Mouse (Mus musculus) hindbrain, embryonic 13.5 days (tissue): ENCODE measurements at regions not wholly inside any gene's neighbourhood (a gene's known extent, or its start where the extent isn't known, plus 50 kb on each side); places are given as distances from the start of the nearest gene placed in this dataset.

Experiments used
- ATAC-seq: fragments of 200-750 bp; cut with Nextera tagmentation; 2 replicates; pipeline ENCODE4 v1.8.0; 2017; ENCODE audit warnings: moderate TSS enrichment; ENCODE audit not compliant: low FRiP score
- H3K27ac ChIP-seq: fragments of 300-500 bp; sonication (generic); 2 replicates; pipeline ENCODE4 v1.5.1; 2015; ENCODE audit warnings: inconsistent platforms, mild to moderate bottlenecking, moderate library complexity
- H3K27me3 ChIP-seq: fragments of 300-500 bp; sonication (generic); 2 replicates; pipeline ENCODE4 v1.6.1; 2015; ENCODE audit warnings: mild to moderate bottlenecking, inconsistent platforms
- H3K36me3 ChIP-seq: fragments of 300-500 bp; sonication (generic); 2 replicates; pipeline ENCODE4 v1.6.1; 2015; ENCODE audit warnings: mild to moderate bottlenecking, inconsistent platforms
- H3K4me1 ChIP-seq: fragments of 300-500 bp; sonication (generic); replicated peaks from 2 replicates; pipeline ENCODE4 v1.6.1; 2015; ENCODE audit warnings: inconsistent platforms
- H3K4me2 ChIP-seq: fragments of 300-500 bp; sonication (generic); 2 replicates; pipeline ENCODE4 v1.6.1; 2015; ENCODE audit warnings: inconsistent platforms, mild to moderate bottlenecking, moderate library complexity
- H3K4me3 ChIP-seq: fragments of 300-500 bp; sonication (generic); 2 replicates; pipeline ENCODE4 v1.5.1; 2015; ENCODE audit warnings: mild to moderate bottlenecking, inconsistent platforms
- H3K9ac ChIP-seq: fragments of 300-500 bp; sonication (generic); 2 replicates; pipeline ENCODE4 v1.6.1; 2015; ENCODE audit warnings: mild to moderate bottlenecking, inconsistent platforms
- H3K9me3 ChIP-seq: fragments of 300-500 bp; sonication (generic); 2 replicates; pipeline ENCODE4 v1.6.1; 2016; ENCODE audit warnings: inconsistent platforms
- WGBS: fragments of 180-500 bp; shearing (Covaris S2); methylation state at CpG from one replicate; pipeline ENCODE4 v1.1.7; 2015; 5-methylcytosine and 5-hydroxymethylcytosine counted together

DNA sequence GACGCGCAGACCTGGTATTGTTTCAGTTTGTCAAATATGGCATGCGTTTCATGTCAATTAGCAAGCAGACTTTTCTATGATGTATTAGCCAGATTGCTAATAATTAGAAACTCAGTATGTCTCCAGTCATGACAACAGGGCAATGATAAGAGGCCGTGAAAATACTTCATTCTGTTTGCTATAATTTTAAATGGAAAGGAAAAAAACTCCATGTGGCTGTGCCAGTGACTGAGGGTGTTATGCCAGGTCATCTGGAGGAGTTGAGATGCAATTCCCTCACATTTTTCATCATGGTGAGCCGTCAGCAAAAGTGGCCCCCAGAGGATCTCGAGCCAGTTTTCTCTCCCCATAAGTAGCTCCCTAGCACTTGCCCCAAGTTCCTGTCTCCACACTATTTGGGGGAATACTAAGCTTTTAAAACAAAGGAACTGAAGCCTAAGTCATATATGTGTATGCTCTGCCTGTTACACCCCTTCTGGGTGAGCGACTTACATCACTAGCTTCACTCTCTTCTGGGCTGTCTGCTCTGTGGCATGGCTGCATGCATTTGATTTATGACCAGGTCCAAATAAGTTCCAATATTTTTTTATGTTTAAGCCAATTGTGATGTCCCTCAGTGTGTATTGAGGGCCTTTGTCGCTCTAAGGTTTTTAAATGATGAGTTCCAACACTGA lies 681.4 kb downstream of the Utrn start:
- Histone ChIP-seq H3K27ac (peak overlapping the region; percentile 32), H3K4me1 (peaks cover 15% of the 10 kb centered on the region; the same call in 1 of the 2 replicates), H3K27me3 (no peaks in the 10 kb centered on the region), H3K36me3 (no peaks in the 10 kb centered on the region), H3K4me2 (peak overlapping the region; percentile 36), H3K4me3 (no peak overlapping the region), H3K9ac (no peak overlapping the region; the same call in 1 of the 2 replicates), H3K9me3 (no peaks in the 10 kb centered on the region)
- WGBS, result 58% methylated on average over 8 of the region's 8 CpGs
- peak; percentile 60; the same call in 1 of the 2 replicates for ATAC-seq

DNA sequence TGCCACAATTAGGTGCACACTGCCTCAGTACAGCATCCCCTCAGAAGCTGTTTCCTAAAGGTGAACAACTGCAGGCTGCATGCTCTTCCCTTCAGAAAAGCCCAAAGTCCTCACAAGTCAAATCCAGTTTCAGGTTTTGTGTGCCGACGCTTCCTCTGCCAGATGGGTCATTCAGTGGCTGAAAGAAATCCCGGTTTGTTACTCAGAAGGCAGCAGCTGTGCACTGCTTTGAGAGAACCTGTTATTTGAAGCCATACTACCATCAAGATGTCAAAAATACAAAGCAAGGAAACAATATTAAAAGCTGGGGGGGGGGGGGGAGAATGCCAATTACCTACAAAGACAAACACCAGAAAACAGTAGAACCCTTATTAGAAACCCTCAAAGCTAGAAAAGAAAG lies 678.7 kb downstream of the Utrn start:
- peaks cover 15% of the 10 kb centered on the region; the same call in 1 of the 2 replicates for H3K4me1 ChIP-seq
- no peaks in the 10 kb centered on the region for H3K27me3 ChIP-seq
- no peak overlapping the region for H3K4me3 ChIP-seq
- 53% methylated on average over 3 of the region's 3 CpGs for WGBS
- no peak for ATAC-seq
- no peaks in the 10 kb centered on the region for H3K36me3 ChIP-seq
- H3K9me3 ChIP-seq, result no peaks in the 10 kb centered on the region
- no peak overlapping the region for H3K9ac ChIP-seq
- H3K27ac ChIP-seq, result no peak overlapping the region
- no peak overlapping the region for H3K4me2 ChIP-seq

DNA sequence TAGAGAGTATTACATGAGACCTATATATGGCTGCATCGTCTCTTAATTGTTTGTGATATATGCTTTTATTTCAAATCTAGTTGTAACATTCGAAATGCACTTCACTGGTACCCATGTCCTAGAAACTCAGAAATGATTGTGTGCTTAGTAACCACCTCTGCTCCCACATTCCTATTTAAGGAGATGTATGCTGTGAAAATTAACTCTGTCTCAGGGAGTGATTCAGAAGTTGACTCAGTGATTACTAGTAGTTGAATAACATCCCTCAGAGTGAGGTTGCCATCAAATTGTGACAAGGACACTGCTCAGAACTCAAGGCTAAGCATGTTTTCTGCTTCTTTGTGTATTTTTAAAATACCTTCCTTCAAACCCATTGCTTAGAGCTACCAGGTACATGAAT lies 661.9 kb downstream of the Utrn start:
- Histone ChIP-seq H3K36me3 (no peaks in the 10 kb centered on the region), H3K4me1 (no peaks in the 10 kb centered on the region), H3K4me3 (no peak overlapping the region), H3K9me3 (no peaks in the 10 kb centered on the region), H3K9ac (no peak overlapping the region), H3K4me2 (no peak overlapping the region), H3K27ac (no peak overlapping the region), H3K27me3 (no peaks in the 10 kb centered on the region)
- WGBS, result 86% methylated on average over 2 of the region's 2 CpGs
- no peak for ATAC-seq

DNA sequence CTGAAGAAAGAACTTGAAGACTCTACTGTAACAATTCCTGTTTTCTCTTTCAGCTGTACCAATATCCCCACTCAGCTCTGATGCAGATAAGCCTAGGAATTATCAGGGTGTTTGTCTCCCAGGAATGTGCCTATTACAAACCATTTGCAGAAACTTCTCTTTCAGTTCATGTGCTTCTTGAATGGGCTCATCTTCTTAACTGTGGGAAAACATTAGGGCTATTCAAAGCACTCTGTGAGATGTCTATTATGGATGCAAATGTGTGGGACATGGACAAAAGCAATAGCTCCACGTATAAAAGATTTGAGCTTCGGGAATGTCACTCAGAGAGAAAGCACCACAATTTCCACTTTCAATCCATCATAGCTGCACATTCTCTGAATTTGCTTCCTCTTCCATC lies 659.0 kb downstream of the Utrn start:
- Histone ChIP-seq H3K27ac (no peak overlapping the region), H3K27me3 (no peaks in the 10 kb centered on the region), H3K36me3 (no peaks in the 10 kb centered on the region), H3K9me3 (no peaks in the 10 kb centered on the region), H3K4me2 (no peak overlapping the region), H3K9ac (no peak overlapping the region), H3K4me3 (no peak overlapping the region), H3K4me1 (no peaks in the 10 kb centered on the region)
- no peak for ATAC-seq
- 24% methylated on average over 2 of the region's 2 CpGs for WGBS

DNA sequence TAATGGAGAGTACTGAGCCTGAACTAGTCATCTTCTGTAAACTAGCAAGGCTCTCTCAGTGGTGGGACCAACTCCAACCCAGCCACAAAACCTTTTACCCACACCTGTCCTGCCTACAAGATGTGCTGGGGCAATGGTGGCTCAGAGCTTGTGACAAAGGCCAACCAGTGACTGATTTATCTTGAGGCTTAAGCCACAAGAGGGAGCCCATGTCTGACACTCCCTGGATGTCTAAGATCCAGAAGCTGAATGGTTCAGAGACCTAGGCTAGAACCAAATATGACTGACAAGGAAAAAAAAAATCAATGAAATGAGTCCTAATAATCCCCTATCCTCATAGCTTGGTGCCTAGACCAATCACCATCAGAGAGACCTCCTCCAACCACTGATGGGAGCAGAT lies 650.3 kb downstream of the Utrn start:
- no peak for ATAC-seq
- Histone ChIP-seq H3K36me3 (no peaks in the 10 kb centered on the region), H3K4me1 (no peaks in the 10 kb centered on the region), H3K9ac (no peak overlapping the region), H3K27me3 (no peaks in the 10 kb centered on the region), H3K4me2 (no peak overlapping the region), H3K9me3 (no peaks in the 10 kb centered on the region), H3K27ac (no peak overlapping the region), H3K4me3 (no peak overlapping the region)

DNA sequence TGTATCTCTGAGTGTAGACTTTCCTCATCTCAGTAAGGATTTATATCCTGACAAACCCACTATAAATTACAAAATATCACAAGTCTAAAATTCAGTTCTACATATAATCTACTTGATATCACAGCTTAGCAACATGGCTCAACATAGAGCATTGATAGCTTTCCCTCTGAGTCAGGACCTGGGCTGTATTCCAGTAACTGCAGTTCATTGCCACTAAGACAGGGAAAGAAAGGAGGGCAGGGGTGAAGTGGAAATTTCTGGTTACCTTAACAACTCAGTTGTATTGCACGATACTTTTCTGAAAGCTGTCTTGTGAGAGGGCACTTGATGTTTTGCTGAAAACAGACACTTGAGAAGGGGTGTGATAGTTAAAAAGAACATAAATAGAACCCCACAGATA lies 635.0 kb downstream of the Utrn start:
- Histone ChIP-seq H3K9ac (no peak overlapping the region), H3K4me1 (no peaks in the 10 kb centered on the region), H3K36me3 (no peaks in the 10 kb centered on the region), H3K4me2 (no peak overlapping the region), H3K27ac (no peak overlapping the region), H3K27me3 (no peaks in the 10 kb centered on the region), H3K4me3 (no peak overlapping the region), H3K9me3 (no peaks in the 10 kb centered on the region)
- WGBS, result 73% methylated on average over 1 of the region's 1 CpGs
- no peak for ATAC-seq

DNA sequence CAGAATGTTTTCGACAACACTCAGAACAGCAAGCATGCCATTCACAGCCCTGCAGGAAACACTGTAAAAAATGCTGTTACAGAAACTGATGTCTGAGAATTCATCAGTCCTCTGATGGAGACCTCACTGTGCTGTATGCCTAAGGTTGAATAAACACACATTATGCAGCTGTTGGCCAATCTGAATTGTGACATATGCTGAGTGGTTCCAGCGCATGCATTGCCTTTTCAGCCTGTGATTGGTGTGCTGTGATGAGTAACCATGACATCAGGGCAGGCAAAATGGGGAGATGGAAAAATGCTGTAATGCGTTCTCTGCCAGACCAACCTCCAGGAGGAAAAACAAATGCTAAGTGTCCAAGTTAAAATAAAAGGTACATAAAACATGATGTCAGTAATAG lies 620.3 kb downstream of the Utrn start:
- 68% methylated on average over 3 of the region's 3 CpGs for WGBS
- Histone ChIP-seq H3K4me3 (no peak overlapping the region), H3K4me1 (peaks cover 6% of the 10 kb centered on the region), H3K9ac (no peak overlapping the region), H3K9me3 (no peaks in the 10 kb centered on the region), H3K27ac (peak overlapping the region; percentile 24; the same call in 1 of the 2 replicates), H3K4me2 (no peak overlapping the region), H3K27me3 (no peaks in the 10 kb centered on the region), H3K36me3 (no peaks in the 10 kb centered on the region)
- peak; percentile 71 for ATAC-seq

DNA sequence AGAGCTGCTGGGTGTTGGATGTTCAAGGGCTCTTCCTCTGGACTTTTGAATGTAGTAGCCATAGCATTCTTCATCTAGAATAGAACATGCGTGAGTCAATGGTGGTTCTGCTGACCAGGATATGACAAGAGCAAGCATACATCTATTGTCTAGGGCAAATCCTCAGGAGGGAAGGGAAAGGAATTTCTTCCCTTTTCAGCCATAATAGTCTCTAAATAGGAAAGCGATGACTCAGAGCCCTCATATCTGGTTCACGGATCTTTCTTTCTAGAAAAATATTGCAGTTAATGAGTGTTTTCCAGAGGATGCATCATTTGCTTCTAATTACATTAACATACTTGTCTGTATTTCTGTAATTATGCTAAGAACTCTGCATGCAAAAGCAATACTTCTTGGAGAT lies 615.9 kb downstream of the Utrn start:
- WGBS, result 83% methylated on average over 3 of the region's 3 CpGs
- ATAC-seq, result no peak
- Histone ChIP-seq H3K9me3 (no peaks in the 10 kb centered on the region), H3K4me3 (no peak overlapping the region), H3K4me1 (peaks cover 6% of the 10 kb centered on the region), H3K36me3 (no peaks in the 10 kb centered on the region), H3K27ac (no peak overlapping the region), H3K4me2 (no peak overlapping the region), H3K27me3 (no peaks in the 10 kb centered on the region), H3K9ac (no peak overlapping the region)

DNA sequence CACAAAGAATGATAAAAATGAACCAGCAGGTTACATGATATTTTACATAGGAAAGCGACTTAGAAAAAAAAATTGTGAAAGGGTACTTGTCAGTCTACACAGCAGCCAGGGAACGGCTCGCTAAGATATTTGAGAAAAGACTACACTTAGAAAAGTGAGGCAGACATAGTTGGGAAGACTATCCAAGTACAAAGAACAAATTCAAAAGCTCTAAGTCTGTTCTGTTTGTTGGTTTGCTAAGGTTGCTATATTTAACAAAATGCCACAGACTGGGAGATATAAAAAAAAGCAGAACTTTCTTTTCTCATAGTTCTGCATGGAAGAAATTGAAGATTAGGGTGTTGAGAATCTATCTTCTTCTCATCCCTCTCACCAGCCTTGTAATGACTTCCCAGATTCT lies 583.5 kb downstream of the Utrn start:
- H3K4me3 ChIP-seq, result no peak overlapping the region
- H3K4me1 ChIP-seq, result no peaks in the 10 kb centered on the region
- 96% methylated on average over 3 of the region's 3 CpGs for WGBS
- H3K27ac ChIP-seq, result no peak overlapping the region
- no peak for ATAC-seq
- no peak overlapping the region for H3K4me2 ChIP-seq
- H3K36me3 ChIP-seq, result no peaks in the 10 kb centered on the region
- H3K9ac ChIP-seq, result no peak overlapping the region
- H3K27me3 ChIP-seq, result no peaks in the 10 kb centered on the region
- no peaks in the 10 kb centered on the region for H3K9me3 ChIP-seq

DNA sequence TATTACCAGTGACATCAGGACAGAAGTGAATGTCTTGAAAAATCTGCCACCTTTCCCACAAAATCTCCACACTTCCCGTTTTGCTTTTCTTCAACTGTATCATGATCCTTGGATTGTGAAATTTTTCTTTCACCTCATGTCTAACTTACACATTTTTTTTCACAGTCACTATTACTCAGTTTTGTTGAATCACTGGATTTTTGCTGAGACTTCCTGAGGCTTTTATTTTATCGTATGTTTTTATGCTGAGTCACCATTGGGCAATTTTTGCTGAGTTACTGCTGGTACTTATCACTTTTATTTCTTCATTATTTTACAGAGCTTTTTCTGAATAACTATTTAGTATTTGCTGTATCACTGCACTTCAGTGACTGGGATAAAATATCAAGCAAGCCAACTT lies 570.3 kb downstream of the Utrn start:
- 83% methylated on average over 2 of the region's 2 CpGs for WGBS
- Histone ChIP-seq H3K36me3 (no peaks in the 10 kb centered on the region), H3K4me1 (no peaks in the 10 kb centered on the region)

DNA sequence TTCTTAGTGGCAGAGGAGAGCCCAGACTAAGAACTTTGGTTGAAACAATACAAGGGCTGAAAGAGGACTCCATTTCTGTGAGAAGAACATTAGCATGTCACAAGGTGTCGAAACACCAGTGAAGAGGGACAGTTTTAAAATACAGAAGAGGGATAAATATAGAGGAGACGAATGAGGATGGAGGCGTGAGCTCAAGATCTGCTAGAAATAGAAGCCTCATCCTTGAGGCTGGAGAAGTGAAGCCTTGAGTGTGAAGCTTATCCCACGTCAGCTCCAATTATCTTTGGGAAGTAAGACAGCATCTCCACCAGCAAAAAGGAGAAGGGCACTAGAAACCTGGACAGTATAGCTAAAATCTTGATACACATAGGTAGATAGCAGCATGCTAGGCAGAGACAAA lies 566.8 kb downstream of the Utrn start:
- 81% methylated on average over 4 of the region's 4 CpGs for WGBS
- Histone ChIP-seq H3K4me1 (no peaks in the 10 kb centered on the region), H3K36me3 (no peaks in the 10 kb centered on the region), H3K9me3 (no peaks in the 10 kb centered on the region), H3K27me3 (no peaks in the 10 kb centered on the region), H3K27ac (no peak overlapping the region), H3K4me2 (no peak overlapping the region), H3K4me3 (no peak overlapping the region), H3K9ac (no peak overlapping the region)
- ATAC-seq, result no peak

More for the DNA sequence above, 570.3 kb downstream of the Utrn start:
- Histone ChIP-seq H3K9me3 (no peaks in the 10 kb centered on the region), H3K9ac (no peak overlapping the region), H3K27me3 (no peaks in the 10 kb centered on the region), H3K27ac (no peak overlapping the region), H3K4me3 (no peak overlapping the region), H3K4me2 (no peak overlapping the region)
- ATAC-seq, result no peak

DNA sequence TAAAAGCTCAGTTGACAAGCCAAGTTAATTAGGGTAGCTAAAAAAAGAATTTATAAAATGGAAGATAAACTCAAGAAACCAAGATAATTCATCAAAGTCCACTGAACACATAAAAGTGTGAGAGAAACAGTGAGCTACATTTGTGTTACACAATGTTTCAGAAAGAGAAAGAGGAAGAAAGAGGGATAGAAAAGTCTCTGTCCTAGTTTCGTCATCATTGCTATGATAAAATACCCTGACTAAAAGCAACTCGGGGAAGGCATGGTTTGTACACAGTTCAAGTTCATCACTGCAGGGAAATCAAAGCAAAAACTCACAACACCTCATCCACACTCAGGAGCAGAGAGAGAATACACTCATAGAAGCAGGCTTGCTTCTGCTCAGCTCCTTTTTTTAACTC lies 548.9 kb downstream of the Utrn start:
- Histone ChIP-seq H3K36me3 (no peaks in the 10 kb centered on the region), H3K4me1 (no peaks in the 10 kb centered on the region), H3K9ac (no peak overlapping the region), H3K27me3 (no peaks in the 10 kb centered on the region), H3K27ac (no peak overlapping the region), H3K4me2 (no peak overlapping the region), H3K9me3 (no peaks in the 10 kb centered on the region), H3K4me3 (no peak overlapping the region)
- 91% methylated on average over 2 of the region's 2 CpGs for WGBS
- ATAC-seq, result no peak
